Mouse (Mus musculus) myocyte (in vitro differentiated cells): ENCODE measurements around the gene Odf3.

Experiments
- MYOD1 ChIP-seq, 3 experiments: IDR thresholded peaks; one replicate each; pipeline ENCODE4 v1.6.1; 2011; ENCODE audit warnings: control low read depth in 2 of 3, low read depth in 2 of 3, mild to moderate bottlenecking in 2 of 3, moderate library complexity in 1 of 3; ENCODE audit not compliant: insufficient read length in 2 of 3, control insufficient read depth in 1 of 3
- POLR2A ChIP-seq: IDR thresholded peaks from one replicate; pipeline ENCODE4 v1.6.1; 2011; ENCODE audit warnings: low read depth, mild to moderate bottlenecking, control low read depth, moderate library complexity; ENCODE audit not compliant: insufficient read length

DNA sequence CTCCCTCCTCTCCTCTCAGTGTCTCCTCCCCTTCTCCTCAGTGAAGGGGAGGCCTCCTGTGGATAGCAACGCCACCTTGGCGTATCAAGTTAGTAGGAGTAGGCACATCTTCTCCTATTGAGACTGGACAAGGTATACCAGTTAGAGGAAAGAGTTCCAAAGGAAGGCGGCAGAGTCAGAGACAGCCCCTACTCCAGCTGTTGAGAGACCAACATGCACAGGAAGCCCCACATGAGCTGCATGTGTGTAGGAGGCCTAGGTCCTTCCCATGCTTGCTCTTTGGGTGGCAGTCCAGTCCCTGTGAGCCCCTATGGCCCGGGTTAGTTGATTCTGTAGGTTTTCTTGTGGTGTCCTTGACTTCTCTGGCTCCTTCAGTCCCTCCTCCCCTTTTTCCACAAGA is 14.3 kb upstream of the Odf3 start:
- no peak for TF ChIP-seq POLR2A
- no peak for TF ChIP-seq MYOD1 (IDR thresholded peaks at IDR 0.05; ENCODE audit: control insufficient read depth in 1 of 3, insufficient read length in 2 of 3, low read depth in 2 of 3)
